Mouse (Mus musculus): ENCODE measurements around the gene Tapt1.
A peak's percentile ranks its signal among the peaks of the same experiment; 100 is the strongest.

- TF ChIP-seq POLR2A (IDR thresholded peaks at IDR 0.05; ENCODE audit: extremely low read depth, insufficient read depth, low read length) (no peak), CTCF (IDR thresholded peaks at IDR 0.05; ENCODE audit: low read depth, low read length) (peak; percentile 51)
Measured at GRCm38 (mm10) chr5:44244894-44245423, 18.5 kb upstream of the Tapt1 start.
